Mouse (Mus musculus) forebrain, embryonic 13.5 days (tissue): ENCODE measurements around the gene Lyrm1. TPM values are rescaled to one million over a fixed set of nuclear protein-coding genes. Genes with fewer than 3 reads are reported as not detected.

Experiments used
- ATAC-seq: fragments of 200-750 bp; cut with Nextera tagmentation; 2 replicates; pipeline ENCODE4 v1.8.0; 2017
- H3K27ac ChIP-seq: fragments of 300-500 bp; sonication (generic); 2 replicates; pipeline ENCODE4 v1.5.1; 2015; ENCODE audit warnings: inconsistent platforms, mild to moderate bottlenecking, moderate library complexity
- H3K27me3 ChIP-seq: fragments of 300-500 bp; sonication (generic); 2 replicates; pipeline ENCODE4 v1.6.1; 2015; ENCODE audit warnings: mild to moderate bottlenecking, inconsistent platforms
- H3K36me3 ChIP-seq: fragments of 300-500 bp; sonication (generic); 2 replicates; pipeline ENCODE4 v1.6.1; 2015; ENCODE audit warnings: mild to moderate bottlenecking, inconsistent platforms; ENCODE audit not compliant: poor library complexity, severe bottlenecking
- H3K4me1 ChIP-seq: fragments of 300-500 bp; sonication (generic); 2 replicates; pipeline ENCODE4 v1.6.1; 2015; ENCODE audit warnings: inconsistent platforms
- H3K4me2 ChIP-seq: fragments of 300-500 bp; sonication (generic); 2 replicates; pipeline ENCODE4 v1.6.1; 2015; ENCODE audit warnings: inconsistent platforms, mild to moderate bottlenecking, moderate library complexity
- H3K4me3 ChIP-seq: fragments of 300-500 bp; sonication (generic); 2 replicates; pipeline ENCODE4 v1.5.1; 2015; ENCODE audit warnings: mild to moderate bottlenecking, inconsistent platforms
- H3K9ac ChIP-seq: fragments of 300-500 bp; sonication (generic); 2 replicates; pipeline ENCODE4 v1.6.1; 2015; ENCODE audit warnings: mild to moderate bottlenecking, inconsistent platforms
- H3K9me3 ChIP-seq: fragments of 300-500 bp; sonication (generic); replicated peaks from 2 replicates; pipeline ENCODE4 v1.6.1; 2016; ENCODE audit warnings: inconsistent platforms
- WGBS: fragments of 180-500 bp; shearing (Covaris S2); methylation state at CpG from one replicate; pipeline ENCODE4 v1.1.7; 2015; 5-methylcytosine and 5-hydroxymethylcytosine counted together
- polyA plus RNA-seq: library from polyadenylated mRNA; unstranded; fragments of >200 nt; fragmentation: Nextera tagmentation; extraction: Ambion mirVana; gene quantifications from 2 replicates; pipeline ENCODE4 v1.2.1, GENCODE M21; 2015

Lyrm1 gene
- polyA plus RNA-seq, 1 experiment from 2014 or later: 13.9 TPM

GRCm38 (mm10) chr7:119976256-119976655 is 80.6 kb downstream of the Lyrm1 start:
- H3K9ac ChIP-seq: no peak overlapping the region
- H3K27ac ChIP-seq: no peak overlapping the region
- ATAC-seq: no peak
- H3K4me3 ChIP-seq: no peak overlapping the region
- H3K4me2 ChIP-seq: no peak overlapping the region
- no peaks in the 10 kb centered on the region for H3K4me1 ChIP-seq
- no peaks in the 10 kb centered on the region for H3K27me3 ChIP-seq
- no peaks in the 10 kb centered on the region for H3K36me3 ChIP-seq
- H3K9me3 ChIP-seq: no peaks in the 10 kb centered on the region
- 89% methylated on average over 6 of the region's 6 CpGs for WGBS

GRCm38 (mm10) chr7:119977574-119977973 is 81.9 kb downstream of the Lyrm1 start:
- Histone ChIP-seq H3K36me3 (no peaks in the 10 kb centered on the region), H3K9ac (no peak overlapping the region)

GRCm38 (mm10) chr7:119978576-119978975 is 82.9 kb downstream of the Lyrm1 start:
- Histone ChIP-seq H3K36me3 (no peaks in the 10 kb centered on the region), H3K4me1 (no peaks in the 10 kb centered on the region), H3K9ac (no peak overlapping the region), H3K27ac (no peak overlapping the region), H3K4me2 (no peak overlapping the region), H3K9me3 (no peaks in the 10 kb centered on the region), H3K27me3 (no peaks in the 10 kb centered on the region), H3K4me3 (no peak overlapping the region)
- no peak for ATAC-seq

More at GRCm38 (mm10) chr7:119977574-119977973, 81.9 kb downstream of the Lyrm1 start:
- WGBS: 91% methylated on average over 7 of the region's 7 CpGs
- H3K27ac ChIP-seq: no peak overlapping the region
- H3K27me3 ChIP-seq: no peaks in the 10 kb centered on the region
- H3K4me1 ChIP-seq: no peaks in the 10 kb centered on the region
- ATAC-seq: no peak
- H3K4me3 ChIP-seq: no peak overlapping the region
- no peaks in the 10 kb centered on the region for H3K9me3 ChIP-seq
- H3K4me2 ChIP-seq: no peak overlapping the region

GRCm38 (mm10) chr7:119980170-119980569 is 84.5 kb downstream of the Lyrm1 start:
- no peaks in the 10 kb centered on the region for H3K36me3 ChIP-seq
- H3K9me3 ChIP-seq: no peaks in the 10 kb centered on the region
- no peaks in the 10 kb centered on the region for H3K27me3 ChIP-seq
- WGBS: 85% methylated on average over 3 of the region's 3 CpGs
- no peak overlapping the region for H3K9ac ChIP-seq
- H3K4me3 ChIP-seq: no peak overlapping the region
- no peak for ATAC-seq
- no peak overlapping the region for H3K27ac ChIP-seq
- no peak overlapping the region for H3K4me2 ChIP-seq
- H3K4me1 ChIP-seq: no peaks in the 10 kb centered on the region

GRCm38 (mm10) chr7:119985279-119985912 is 89.7 kb downstream of the Lyrm1 start:
- no peak overlapping the region for H3K4me3 ChIP-seq
- no peak overlapping the region for H3K4me2 ChIP-seq
- H3K27me3 ChIP-seq: no peaks in the 10 kb centered on the region
- H3K9ac ChIP-seq: no peak overlapping the region
- no peaks in the 10 kb centered on the region for H3K36me3 ChIP-seq
- 69% methylated on average over 3 of the region's 3 CpGs for WGBS
- ATAC-seq: no peak
- H3K4me1 ChIP-seq: no peaks in the 10 kb centered on the region
- H3K27ac ChIP-seq: no peak overlapping the region
- no peaks in the 10 kb centered on the region for H3K9me3 ChIP-seq

GRCm38 (mm10) chr7:119997066-119997465 is 101.4 kb downstream of the Lyrm1 start:
- no peak overlapping the region for H3K4me2 ChIP-seq
- no peaks in the 10 kb centered on the region for H3K36me3 ChIP-seq
- H3K27ac ChIP-seq: no peak overlapping the region
- no peak overlapping the region for H3K4me3 ChIP-seq
- no peaks in the 10 kb centered on the region for H3K4me1 ChIP-seq
- ATAC-seq: no peak
- H3K9me3 ChIP-seq: no peaks in the 10 kb centered on the region
- no peaks in the 10 kb centered on the region for H3K27me3 ChIP-seq
- WGBS: 85% methylated on average over 6 of the region's 6 CpGs
- H3K9ac ChIP-seq: no peak overlapping the region

Other genes starting within 250 kb of the Lyrm1 start
- gene Acsm4, start 205.8 kb upstream of the Lyrm1 start, polyA plus RNA-seq: not detected in 2 replicates
- gene Thumpd1, start 175.1 kb upstream of the Lyrm1 start, polyA plus RNA-seq: 75.2 and 83.8 TPM in 2 replicates
- gene Acsm3, start 134.9 kb upstream of the Lyrm1 start, polyA plus RNA-seq: 0.10 and 0.16 TPM in 2 replicates
- gene Rexo5, start 101.9 kb upstream of the Lyrm1 start, polyA plus RNA-seq: 19.6 and 21.0 TPM in 2 replicates
- gene Eri2, start 101.8 kb upstream of the Lyrm1 start, polyA plus RNA-seq: 28.3 and 30.4 TPM in 2 replicates
- 16.2 and 18.8 TPM in 2 replicates for gene Dcun1d3, start 437 bp downstream of the Lyrm1 start, polyA plus RNA-seq
- 0.21 and 0.27 TPM in 2 replicates for gene Dnah3, start 199.4 kb downstream of the Lyrm1 start, polyA plus RNA-seq
- 5.6 and 5.7 TPM in 2 replicates for gene Tmem159, start 206.5 kb downstream of the Lyrm1 start, polyA plus RNA-seq
- gene Zp2, start 249.4 kb downstream of the Lyrm1 start, polyA plus RNA-seq: not detected in 2 replicates